Mouse (Mus musculus): Measurements from ENCODE around the gene Sox11.

The Sox11 gene

GRCm38 (mm10) chr12:27335356-27336055 is 6.9 kb downstream of the Sox11 start:
- no peak for DNase-seq

DNA sequence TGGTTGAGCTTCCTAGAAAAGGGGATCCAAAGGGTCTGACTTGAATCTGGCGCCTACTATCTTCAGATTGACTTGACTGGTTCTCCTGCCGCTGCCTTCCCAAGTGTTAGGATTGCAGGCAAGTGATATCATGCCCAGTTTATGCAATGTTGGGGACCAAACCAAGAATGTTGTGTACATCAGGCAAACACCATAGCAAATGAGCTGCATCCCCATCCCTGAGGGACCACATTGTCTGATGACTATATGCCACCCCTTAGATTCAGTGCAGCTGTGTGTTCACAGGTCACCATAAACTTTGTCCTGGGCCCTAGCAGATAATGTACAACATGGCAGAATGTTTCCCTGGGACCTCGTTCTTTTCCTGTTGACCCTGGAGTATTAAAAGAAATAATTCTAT is 8.8 kb downstream of the Sox11 start:
- no peak for DNase-seq

GRCm38 (mm10) chr12:27323423-27323822 is 19.0 kb downstream of the Sox11 start:
- DNase-seq: no peak

DNA sequence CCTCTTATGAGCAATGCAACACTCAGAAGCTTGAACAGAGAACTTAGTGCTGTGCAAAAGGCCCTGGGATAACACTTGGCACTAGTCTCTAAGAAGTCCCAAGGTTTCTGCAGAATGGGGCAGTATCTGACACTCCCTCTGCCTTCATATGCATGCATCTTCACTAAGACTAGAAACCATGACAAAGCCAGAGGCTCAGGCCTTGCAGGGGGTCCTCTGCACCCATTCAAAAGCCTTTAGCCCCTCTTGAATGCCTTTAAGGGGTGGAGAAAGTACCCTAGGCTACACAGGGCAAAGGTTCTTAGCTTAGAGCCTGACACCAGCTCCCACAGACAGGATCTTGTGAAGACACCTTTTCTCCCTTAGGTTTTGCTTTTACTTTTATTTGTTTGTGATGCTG is 21.7 kb downstream of the Sox11 start:
- DNase-seq: no peak

DNA sequence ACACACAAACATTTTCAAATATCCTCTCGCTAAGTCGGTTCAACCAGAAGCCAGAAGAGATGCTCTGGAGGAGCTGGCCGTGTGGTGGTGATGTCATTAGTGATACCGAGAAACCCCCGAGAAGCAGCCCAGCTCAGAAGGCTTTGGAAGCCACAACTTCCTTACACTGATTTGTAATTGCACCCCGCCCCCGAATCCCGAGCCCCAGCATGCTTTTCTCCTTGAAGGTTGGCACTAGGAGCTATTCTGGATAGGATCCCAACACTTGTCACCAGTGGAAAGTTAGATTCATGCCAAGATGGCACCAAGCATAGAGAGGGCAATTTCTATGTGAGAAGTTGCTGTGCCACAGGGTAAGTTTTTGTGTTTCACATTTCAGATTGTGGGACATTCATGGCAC is 29.4 kb downstream of the Sox11 start:
- no peak for DNase-seq

- DNase-seq: no peak
These were observed 30.4 kb downstream of the Sox11 start for GRCm38 (mm10) chr12:27311854-27312466.

- no peak for DNase-seq
These were observed 31.0 kb downstream of the Sox11 start for GRCm38 (mm10) chr12:27311316-27311832.

GRCm38 (mm10) chr12:27310703-27311102 is 31.7 kb downstream of the Sox11 start:
- DNase-seq: no peak

GRCm38 (mm10) chr12:27309969-27310368 is 32.4 kb downstream of the Sox11 start:
- DNase-seq: no peak

- no peak for DNase-seq
These were observed 37.5 kb downstream of the Sox11 start for GRCm38 (mm10) chr12:27304713-27305437.

- no peak for DNase-seq
These were observed 39.2 kb downstream of the Sox11 start for GRCm38 (mm10) chr12:27303190-27303589.

GRCm38 (mm10) chr12:27298721-27299120 is 43.7 kb downstream of the Sox11 start:
- no peak for DNase-seq

GRCm38 (mm10) chr12:27294191-27294590 is 48.2 kb downstream of the Sox11 start:
- no peak for DNase-seq

- DNase-seq: no peak
These were observed 48.6 kb downstream of the Sox11 start for GRCm38 (mm10) chr12:27293736-27294135.

DNA sequence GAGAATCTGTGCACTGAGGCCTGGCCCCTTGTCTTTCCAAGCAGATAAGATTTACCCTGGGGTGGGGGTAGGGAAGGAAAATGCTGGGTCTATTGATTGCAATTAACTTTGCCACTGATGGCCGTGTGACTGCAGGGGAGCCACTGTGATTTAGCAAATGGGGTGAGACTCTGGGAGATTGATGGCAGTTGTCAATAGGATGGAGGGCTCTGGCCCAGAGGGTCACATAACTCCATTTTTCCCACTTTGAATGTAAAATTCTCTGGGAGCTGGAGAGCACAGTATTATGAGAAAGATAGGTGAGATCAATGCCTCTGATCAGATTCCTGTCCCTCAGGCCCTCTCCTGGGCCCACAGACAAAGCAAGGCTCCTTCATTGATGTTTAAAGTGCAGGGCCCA is 49.2 kb downstream of the Sox11 start:
- no peak for DNase-seq
